Mouse (Mus musculus) heart, embryonic 13.5 days (tissue): Measurements from ENCODE around the gene Slc38a11. TPM values are rescaled to one million over a fixed set of nuclear protein-coding genes. Genes with fewer than 3 reads are reported as not detected.

Experiments
- ATAC-seq: fragments of 200-750 bp; cut with Nextera tagmentation; 2 replicates; pipeline ENCODE4 v1.8.0; 2017; ENCODE audit warnings: moderate TSS enrichment; ENCODE audit not compliant: insufficient number of reproducible peaks, low FRiP score, low TSS enrichment; ENCODE audit errors: extremely low read depth
- H3K27ac ChIP-seq: fragments of 300-500 bp; sonication (generic); replicated peaks from 2 replicates; pipeline ENCODE4 v1.5.1; 2015; ENCODE audit warnings: moderate library complexity, mild to moderate bottlenecking, inconsistent platforms
- H3K27me3 ChIP-seq: fragments of 300-500 bp; sonication (generic); replicated peaks from 2 replicates; pipeline ENCODE4 v1.6.1; 2015; ENCODE audit warnings: mild to moderate bottlenecking, inconsistent platforms
- H3K36me3 ChIP-seq: fragments of 300-500 bp; sonication (generic); 2 replicates; pipeline ENCODE4 v1.6.1; 2015; ENCODE audit warnings: mild to moderate bottlenecking, inconsistent platforms
- H3K4me1 ChIP-seq: fragments of 300-500 bp; sonication (generic); 2 replicates; pipeline ENCODE4 v1.6.1; 2015; ENCODE audit warnings: inconsistent platforms
- H3K4me2 ChIP-seq: fragments of 300-500 bp; sonication (generic); 2 replicates; pipeline ENCODE4 v1.6.1; 2015; ENCODE audit warnings: inconsistent platforms, mild to moderate bottlenecking, moderate library complexity
- H3K4me3 ChIP-seq: fragments of 300-500 bp; sonication (generic); 2 replicates; pipeline ENCODE4 v1.5.1; 2015; ENCODE audit warnings: moderate library complexity, mild to moderate bottlenecking, inconsistent platforms
- H3K9ac ChIP-seq: fragments of 300-500 bp; sonication (generic); 2 replicates; pipeline ENCODE4 v1.6.1; 2015; ENCODE audit warnings: inconsistent platforms, mild to moderate bottlenecking, moderate library complexity
- H3K9me3 ChIP-seq: fragments of 300-500 bp; sonication (generic); 2 replicates; pipeline ENCODE4 v1.6.1; 2016; ENCODE audit warnings: inconsistent platforms
- WGBS: fragments of 180-500 bp; shearing (Covaris S2); methylation state at CpG from one replicate; pipeline ENCODE4 v1.1.7; 2015; ENCODE audit warnings: mixed read lengths; 5-methylcytosine and 5-hydroxymethylcytosine counted together
- polyA plus RNA-seq: library from polyadenylated mRNA; unstranded; fragments of >200 nt; fragmentation: Nextera tagmentation; extraction: Ambion mirVana; gene quantifications from 2 replicates; pipeline ENCODE4 v1.2.1, GENCODE M21; 2015

The Slc38a11 gene
- 0.11 TPM in 1 of 2 replicates, not detected in the other for polyA plus RNA-seq

DNA sequence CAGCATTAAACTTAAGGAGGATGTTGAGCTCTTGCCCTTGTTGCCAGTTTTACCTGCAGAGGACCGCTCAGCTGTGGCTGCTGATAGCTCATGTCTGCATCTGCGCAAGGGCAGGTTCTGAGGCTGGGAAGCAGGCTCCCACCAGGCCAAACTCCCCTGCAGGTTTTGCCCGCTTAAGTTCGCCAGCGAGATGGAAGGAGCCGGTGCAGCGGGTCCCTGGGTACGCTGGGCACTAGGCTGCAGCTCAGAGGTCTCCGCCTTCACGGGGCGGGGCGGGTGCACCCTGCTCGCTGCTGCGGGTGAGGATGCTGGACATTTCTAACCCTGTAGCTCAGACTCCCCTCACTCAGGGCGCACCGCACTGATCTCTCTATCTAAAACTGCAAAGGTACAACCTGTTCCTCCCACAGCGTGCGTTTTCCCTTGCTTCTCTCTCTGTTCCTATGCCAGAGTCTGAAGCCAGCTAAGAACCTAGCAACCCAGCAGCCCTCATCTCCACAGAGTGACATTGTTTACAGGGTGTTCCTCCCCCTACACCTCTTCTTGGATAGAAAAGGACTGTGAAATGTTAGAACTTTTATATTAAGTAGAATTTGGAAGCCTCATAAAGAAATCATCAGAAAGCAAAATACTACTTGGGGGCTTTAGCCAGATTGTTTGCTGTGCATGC, at the start of gene Slc38a11:
Gene Slc38a11, minus strand, starts transcription at position 207 of the 670 bp plus-strand sequence.
- H3K36me3 ChIP-seq = no peaks in the 10 kb centered on the region
- H3K9ac ChIP-seq = no peak within 1 kb of the TSS
- ATAC-seq = no peak
- no peak within 1 kb of the TSS for H3K27ac ChIP-seq
- peaks cover 6% of the 10 kb centered on the region; the same call in 1 of the 2 replicates for H3K4me1 ChIP-seq
- peak within 1 kb of the TSS; percentile 36 for H3K4me3 ChIP-seq
- peak within 1 kb of the TSS; percentile 64 for H3K4me2 ChIP-seq
- WGBS = 5% methylated on average over 18 of the region's 18 CpGs
- peaks cover 16% of the 10 kb centered on the region; the same call in 1 of the 2 replicates for H3K27me3 ChIP-seq
- no peaks in the 10 kb centered on the region for H3K9me3 ChIP-seq

DNA sequence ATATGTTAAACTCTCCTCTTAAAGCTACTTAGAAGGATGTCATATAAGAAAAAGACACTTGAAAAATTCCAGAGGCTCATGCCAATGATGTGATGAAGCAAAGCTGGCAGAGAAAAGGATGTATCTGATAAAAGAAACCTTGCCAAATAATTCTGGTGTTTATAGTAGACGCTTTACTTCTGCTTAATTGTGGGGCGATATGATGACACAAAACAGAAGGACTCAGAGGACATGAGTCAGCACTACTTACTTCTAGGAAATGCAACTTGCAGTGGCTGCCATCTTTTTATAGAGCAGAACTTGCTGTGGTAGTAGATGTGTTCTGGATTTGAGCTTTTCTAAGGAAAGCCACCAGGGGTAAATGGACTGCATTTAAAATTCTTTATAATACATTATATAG, 43.3 kb upstream of the Slc38a11 start:
- Histone ChIP-seq H3K4me2 (no peak overlapping the region), H3K36me3 (no peaks in the 10 kb centered on the region), H3K27me3 (no peaks in the 10 kb centered on the region), H3K4me1 (0 out of 2 replicates have a peak, but pooled peaks cover 3% of the 10 kb centered on the region), H3K9me3 (no peaks in the 10 kb centered on the region), H3K4me3 (no peak overlapping the region), H3K27ac (no peak overlapping the region), H3K9ac (no peak overlapping the region)
- WGBS = 42% methylated on average over 2 of the region's 2 CpGs
- no peak for ATAC-seq

DNA sequence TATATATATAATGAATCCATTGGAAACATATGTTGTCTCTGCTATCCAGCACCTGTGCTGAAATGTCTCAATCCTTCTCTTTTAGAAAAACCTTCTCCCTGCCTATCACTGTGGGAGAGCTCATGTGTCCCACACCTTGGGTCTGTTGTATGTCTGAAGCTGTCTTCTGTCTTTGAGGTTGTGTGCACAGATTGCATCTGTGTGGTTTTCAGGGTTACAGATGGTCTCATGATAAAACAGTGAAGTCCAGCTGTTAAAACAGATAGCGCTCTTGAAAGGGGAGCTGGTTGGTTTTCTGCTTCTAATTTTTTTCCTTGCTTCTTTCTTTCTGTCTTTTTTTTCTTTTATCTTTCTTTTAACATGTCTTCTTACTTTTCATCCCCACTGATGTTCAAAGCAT, 41.6 kb upstream of the Slc38a11 start:
- H3K27me3 ChIP-seq = no peaks in the 10 kb centered on the region
- H3K9me3 ChIP-seq = no peaks in the 10 kb centered on the region
- H3K4me2 ChIP-seq = no peak overlapping the region
- H3K36me3 ChIP-seq = no peaks in the 10 kb centered on the region
- ATAC-seq = no peak
- 88% methylated on average over 1 of the region's 1 CpGs for WGBS
- H3K4me3 ChIP-seq = no peak overlapping the region
- H3K27ac ChIP-seq = no peak overlapping the region
- no peak overlapping the region for H3K9ac ChIP-seq
- H3K4me1 ChIP-seq = peaks cover 1% of the 10 kb centered on the region

DNA sequence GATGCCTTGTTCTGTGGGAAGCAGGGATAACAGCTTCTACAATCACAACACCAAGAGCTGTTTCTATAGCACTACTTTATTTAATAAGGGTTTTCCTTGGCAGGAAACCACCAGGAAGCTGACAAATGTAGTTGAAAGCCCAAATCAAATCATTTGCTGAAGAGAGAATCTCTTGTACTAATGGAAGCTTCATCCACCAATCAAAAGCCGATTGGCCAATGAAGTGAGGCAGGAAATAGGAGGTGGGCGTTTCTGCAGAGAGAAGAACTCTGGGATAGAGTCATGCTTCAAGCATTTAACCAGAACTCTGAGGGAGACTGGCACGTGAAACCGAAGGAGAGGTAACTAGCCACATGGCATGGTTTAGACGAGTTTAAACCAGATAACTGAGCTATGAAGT, 38.2 kb upstream of the Slc38a11 start:
- Histone ChIP-seq H3K4me3 (no peak overlapping the region), H3K27ac (no peak overlapping the region), H3K9ac (no peak overlapping the region), H3K9me3 (no peaks in the 10 kb centered on the region), H3K27me3 (no peaks in the 10 kb centered on the region), H3K4me1 (peaks cover 8% of the 10 kb centered on the region), H3K4me2 (no peak overlapping the region), H3K36me3 (no peaks in the 10 kb centered on the region)
- 68% methylated on average over 5 of the region's 5 CpGs for WGBS
- no peak for ATAC-seq

DNA sequence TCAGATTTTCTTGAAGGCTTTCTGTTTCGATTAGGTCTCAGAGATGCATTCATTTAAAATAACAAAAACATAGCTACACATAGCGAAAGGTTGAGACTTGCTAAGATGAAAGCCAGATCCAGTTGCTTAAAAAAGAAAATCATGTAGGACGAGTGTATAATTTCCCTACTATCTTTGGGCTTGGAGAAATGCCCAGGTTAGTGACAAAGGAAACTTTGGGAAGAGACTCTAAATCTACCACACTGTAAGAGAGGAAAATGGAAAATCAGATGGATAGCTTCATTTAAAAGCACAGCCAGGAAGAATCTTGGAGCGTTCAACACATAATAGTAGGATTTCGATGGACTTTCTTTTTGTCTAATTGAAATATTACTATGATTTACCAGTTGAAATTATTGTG, 36.1 kb upstream of the Slc38a11 start:
- H3K36me3 ChIP-seq = no peaks in the 10 kb centered on the region
- H3K9ac ChIP-seq = no peak overlapping the region
- no peak overlapping the region for H3K4me3 ChIP-seq
- H3K27me3 ChIP-seq = 0 out of 2 replicates have a peak, but pooled peaks cover 2% of the 10 kb centered on the region
- peaks cover 8% of the 10 kb centered on the region for H3K4me1 ChIP-seq
- H3K9me3 ChIP-seq = no peaks in the 10 kb centered on the region
- no peak for ATAC-seq
- 0 out of 2 replicates have a peak overlapping the region, but pooled peaks have one; percentile 17 for H3K27ac ChIP-seq
- H3K4me2 ChIP-seq = no peak overlapping the region
- WGBS = 49% methylated on average over 5 of the region's 5 CpGs

DNA sequence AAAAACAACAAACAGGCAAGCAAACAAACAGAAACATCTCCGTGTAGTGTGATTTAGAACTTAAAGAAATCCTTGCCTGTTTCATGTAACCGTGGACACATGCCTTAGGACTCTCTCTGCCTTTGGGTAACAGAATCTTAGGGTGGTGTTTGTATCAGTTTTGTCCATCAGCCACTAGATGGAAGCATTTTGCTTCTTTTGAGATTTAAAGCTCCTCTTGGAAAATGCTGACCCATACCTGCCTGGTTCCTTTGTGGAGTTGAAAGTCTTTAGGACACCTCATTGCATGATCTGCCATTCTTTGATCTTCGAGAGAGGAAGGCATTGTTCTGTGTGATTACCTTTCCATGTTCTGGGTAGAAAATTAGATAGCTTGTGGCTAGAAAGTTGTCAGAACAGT, 32.3 kb upstream of the Slc38a11 start:
- 0 out of 2 replicates have a peak, but pooled peaks cover 2% of the 10 kb centered on the region for H3K27me3 ChIP-seq
- no peak for ATAC-seq
- WGBS = 31% methylated on average over 3 of the region's 3 CpGs
- no peaks in the 10 kb centered on the region for H3K36me3 ChIP-seq
- no peak overlapping the region for H3K4me2 ChIP-seq
- no peak overlapping the region for H3K27ac ChIP-seq
- H3K9me3 ChIP-seq = no peaks in the 10 kb centered on the region
- H3K9ac ChIP-seq = no peak overlapping the region
- H3K4me1 ChIP-seq = peaks cover 8% of the 10 kb centered on the region
- H3K4me3 ChIP-seq = no peak overlapping the region

DNA sequence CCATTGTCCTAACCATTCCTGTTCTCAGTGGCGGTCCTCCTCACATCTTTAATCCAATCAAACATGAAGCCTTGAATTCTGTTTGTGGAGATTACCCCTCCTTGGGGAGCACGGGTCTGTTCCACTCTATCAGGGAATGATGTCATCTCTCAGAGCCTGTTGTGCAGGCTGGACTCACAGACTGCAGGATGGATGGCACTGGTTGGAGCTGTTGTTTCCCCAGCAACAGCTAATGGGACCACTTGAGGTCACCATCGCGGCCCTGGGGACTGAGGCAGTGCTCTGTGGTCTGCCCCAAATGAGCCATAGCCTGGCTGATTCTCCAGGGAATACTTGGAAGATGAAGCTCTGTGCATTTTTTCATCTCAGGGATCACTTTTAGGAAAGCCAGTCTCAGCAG, 29.2 kb upstream of the Slc38a11 start:
- no peak overlapping the region for H3K4me3 ChIP-seq
- no peak overlapping the region for H3K9ac ChIP-seq
- H3K27ac ChIP-seq = no peak overlapping the region
- H3K27me3 ChIP-seq = 0 out of 2 replicates have a peak, but pooled peaks cover 2% of the 10 kb centered on the region
- H3K9me3 ChIP-seq = no peaks in the 10 kb centered on the region
- H3K4me1 ChIP-seq = no peaks in the 10 kb centered on the region
- no peak overlapping the region for H3K4me2 ChIP-seq
- no peaks in the 10 kb centered on the region for H3K36me3 ChIP-seq
- no peak for ATAC-seq
- 43% methylated on average over 4 of the region's 4 CpGs for WGBS

DNA sequence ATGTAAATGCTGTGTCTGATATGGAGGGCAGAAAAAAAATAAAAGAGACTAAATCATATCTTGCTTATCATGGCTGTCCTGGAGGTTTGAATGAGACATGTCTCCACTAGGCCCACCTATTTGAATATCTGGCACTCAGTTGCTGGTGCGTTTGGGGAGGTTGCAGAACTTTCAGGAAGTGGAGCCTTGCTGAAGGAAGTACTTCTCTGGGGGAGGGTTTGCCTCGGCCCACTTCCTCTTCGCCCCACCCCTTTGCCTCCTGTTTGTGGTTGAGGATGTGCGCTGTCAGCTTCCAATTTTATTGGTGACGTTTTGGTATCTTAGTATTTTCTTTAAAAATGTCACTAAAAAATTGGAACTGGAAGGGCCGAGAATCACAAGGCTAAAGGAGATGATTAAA, 27.5 kb upstream of the Slc38a11 start:
- no peaks in the 10 kb centered on the region for H3K4me1 ChIP-seq
- ATAC-seq = no peak
- no peak overlapping the region for H3K9ac ChIP-seq
- 72% methylated on average over 6 of the region's 6 CpGs for WGBS
- H3K9me3 ChIP-seq = no peaks in the 10 kb centered on the region
- H3K27ac ChIP-seq = no peak overlapping the region
- no peaks in the 10 kb centered on the region for H3K36me3 ChIP-seq
- H3K27me3 ChIP-seq = 0 out of 2 replicates have a peak, but pooled peaks cover 2% of the 10 kb centered on the region
- no peak overlapping the region for H3K4me2 ChIP-seq
- H3K4me3 ChIP-seq = no peak overlapping the region

DNA sequence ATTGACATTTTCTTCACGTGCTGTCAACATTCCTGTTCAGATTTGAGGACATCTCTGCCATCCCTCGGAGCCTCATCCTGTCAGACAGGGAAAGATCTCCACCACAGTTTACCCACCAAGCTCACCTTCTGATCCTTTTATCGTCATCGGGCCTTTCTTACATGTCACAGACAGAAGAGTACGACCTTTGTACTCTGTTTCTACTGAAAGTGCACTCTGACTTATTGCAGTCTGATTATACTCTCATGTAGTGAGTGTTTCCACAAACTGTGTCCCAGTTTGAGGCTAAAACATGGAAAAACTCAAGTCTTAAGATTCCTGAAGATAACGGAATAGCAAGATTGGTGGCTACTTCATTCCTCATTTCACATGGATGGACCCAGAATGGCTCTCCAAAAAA, 21.0 kb upstream of the Slc38a11 start:
- Histone ChIP-seq H3K9me3 (no peaks in the 10 kb centered on the region), H3K4me1 (0 out of 2 replicates have a peak, but pooled peaks cover 6% of the 10 kb centered on the region), H3K36me3 (no peaks in the 10 kb centered on the region), H3K4me3 (no peak overlapping the region), H3K27me3 (no peaks in the 10 kb centered on the region), H3K9ac (no peak overlapping the region), H3K4me2 (no peak overlapping the region), H3K27ac (no peak overlapping the region)
- ATAC-seq = no peak
- WGBS = 72% methylated on average over 6 of the region's 6 CpGs

DNA sequence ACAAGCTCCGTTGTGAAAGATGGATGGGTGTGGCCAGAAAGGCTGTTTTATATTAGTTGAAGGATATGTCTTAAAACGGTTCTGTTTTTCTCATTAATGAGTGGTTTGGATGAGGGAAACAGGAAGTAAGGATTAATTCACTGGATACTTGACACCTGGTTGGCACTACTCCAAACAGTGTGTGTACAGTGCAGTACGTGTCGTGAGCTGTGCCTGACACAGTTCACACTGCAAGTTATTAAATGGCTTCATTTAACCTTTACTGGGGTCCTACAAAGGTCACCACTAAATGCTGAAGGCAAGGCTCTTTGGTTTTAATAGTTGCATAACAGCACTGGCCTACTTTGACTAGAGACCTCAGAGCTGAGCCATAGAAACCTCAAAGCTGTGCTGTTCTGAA, 18.7 kb upstream of the Slc38a11 start:
- H3K4me1 ChIP-seq = peaks cover 16% of the 10 kb centered on the region
- no peaks in the 10 kb centered on the region for H3K36me3 ChIP-seq
- no peaks in the 10 kb centered on the region for H3K9me3 ChIP-seq
- no peak overlapping the region for H3K27ac ChIP-seq
- H3K27me3 ChIP-seq = no peaks in the 10 kb centered on the region
- no peak overlapping the region for H3K9ac ChIP-seq
- WGBS = 25% methylated on average over 4 of the region's 4 CpGs
- no peak overlapping the region for H3K4me2 ChIP-seq
- H3K4me3 ChIP-seq = no peak overlapping the region
- ATAC-seq = no peak

DNA sequence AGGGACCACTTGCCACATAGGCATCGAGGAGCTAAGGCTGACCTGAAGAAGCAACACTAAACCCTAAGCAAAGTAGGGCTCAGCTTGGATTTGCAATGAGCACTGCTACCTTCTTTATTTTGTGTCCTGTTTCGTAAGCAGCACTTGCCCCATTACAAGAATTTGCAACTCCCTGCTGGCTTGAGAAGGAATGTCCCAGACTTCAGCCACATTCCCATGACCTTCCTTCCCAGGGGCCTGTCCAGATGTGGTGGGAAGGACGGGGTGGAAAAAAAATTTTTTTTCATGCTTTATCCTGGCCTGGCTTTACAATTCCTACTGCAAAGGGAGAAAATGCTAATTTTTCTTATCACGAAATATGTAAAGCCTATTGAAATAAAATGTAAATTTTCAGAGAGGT, 14.6 kb upstream of the Slc38a11 start:
- H3K27me3 ChIP-seq = no peaks in the 10 kb centered on the region
- no peaks in the 10 kb centered on the region for H3K9me3 ChIP-seq
- no peaks in the 10 kb centered on the region for H3K36me3 ChIP-seq
- WGBS = 60% methylated on average over 4 of the region's 4 CpGs
- no peak overlapping the region for H3K4me3 ChIP-seq
- H3K4me2 ChIP-seq = no peak overlapping the region
- H3K4me1 ChIP-seq = peaks cover 16% of the 10 kb centered on the region
- H3K27ac ChIP-seq = no peak overlapping the region
- no peak overlapping the region for H3K9ac ChIP-seq
- ATAC-seq = no peak

DNA sequence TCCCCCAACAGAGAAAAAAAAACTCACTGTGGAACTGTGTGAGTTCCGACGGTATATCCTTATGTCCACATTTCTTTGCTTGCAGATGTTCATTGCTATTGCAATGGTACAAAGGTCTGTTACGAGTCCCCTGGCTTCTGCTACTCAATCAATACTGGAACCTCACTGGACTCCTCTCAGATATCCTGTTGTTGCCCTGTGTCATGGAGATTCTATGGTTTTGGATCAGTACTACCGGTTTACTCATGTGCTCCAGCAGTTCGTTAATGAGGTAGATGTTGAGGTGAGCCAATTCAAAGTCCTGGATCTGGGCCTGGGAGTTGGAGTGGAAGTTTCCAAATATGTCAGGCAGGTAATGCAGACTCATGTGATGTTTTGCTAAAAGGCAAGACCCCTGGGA, 10.6 kb upstream of the Slc38a11 start:
- Histone ChIP-seq H3K27ac (no peak overlapping the region), H3K4me2 (no peak overlapping the region), H3K4me3 (no peak overlapping the region), H3K27me3 (no peaks in the 10 kb centered on the region), H3K4me1 (peaks cover 10% of the 10 kb centered on the region), H3K36me3 (no peaks in the 10 kb centered on the region), H3K9me3 (no peaks in the 10 kb centered on the region), H3K9ac (no peak overlapping the region)
- WGBS = 90% methylated on average over 5 of the region's 5 CpGs
- no peak for ATAC-seq
